Mouse (Mus musculus) spleen, adult 18-20 months (tissue): ENCODE results near the gene Eapp.

Experiments used
- DNase-seq, 2 experiments: peaks; one replicate each; pipeline ENCODE4 v3.0.0; 2022; ENCODE audit warnings: mixed read lengths in 2 of 2

Gene Eapp

DNA sequence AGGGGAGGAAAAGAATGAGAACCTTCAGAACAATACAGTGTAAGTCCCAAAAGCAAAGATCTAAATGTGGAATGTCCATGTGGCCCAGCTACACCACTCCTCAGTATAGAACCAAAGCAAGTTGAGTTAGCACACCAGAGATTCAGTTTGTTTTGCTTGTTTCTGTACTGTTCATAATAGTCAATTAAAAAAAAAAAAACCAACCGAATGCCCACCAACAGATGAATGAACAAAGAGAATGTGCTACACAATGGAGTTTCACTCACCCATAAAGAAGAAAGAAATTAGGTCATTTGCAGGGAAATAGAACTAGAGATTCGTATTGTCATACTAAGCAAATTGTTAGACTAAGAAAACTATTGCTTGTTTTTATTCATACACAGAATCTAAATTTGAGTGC, 63.6 kb downstream of the Eapp start:
- no peak for DNase-seq

DNA sequence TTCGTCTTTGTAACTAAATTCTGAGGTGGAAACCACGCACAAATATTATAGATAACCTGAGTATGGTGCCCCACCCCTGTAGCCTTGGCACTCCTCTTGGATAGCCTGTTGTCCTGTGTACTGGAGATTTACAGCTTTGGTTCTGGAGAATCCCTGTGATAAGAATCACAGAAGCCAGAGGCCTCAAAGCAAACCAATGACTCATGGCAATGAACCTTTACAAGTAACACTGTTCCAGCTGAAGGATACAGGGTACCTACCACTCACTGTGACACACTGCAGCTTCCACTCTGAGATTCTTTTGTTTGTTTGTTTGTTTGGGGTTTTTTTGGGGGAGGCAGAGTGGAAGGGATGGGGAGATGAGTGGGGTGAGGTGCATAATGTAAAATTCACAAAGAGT, 73.8 kb downstream of the Eapp start:
- DNase-seq, result no peak
